Mouse (Mus musculus) olfactory bulb, adult 2 months (tissue): ENCODE data around the gene Ptpn21.

ENCODE experiments used
- CTCF ChIP-seq: fragments of 200-500 bp; IDR thresholded peaks from 2 replicates; pipeline ENCODE4 v1.5.1; 2012; ENCODE audit warnings: low read depth, mild to moderate bottlenecking, low read length, moderate library complexity; ENCODE audit not compliant: insufficient read depth
- POLR2A ChIP-seq: fragments of 200-500 bp; IDR thresholded peaks from 2 replicates; pipeline ENCODE4 v1.6.1; 2012; ENCODE audit warnings: mild to moderate bottlenecking, low read depth, low read length, moderate library complexity; ENCODE audit not compliant: insufficient read depth

DNA sequence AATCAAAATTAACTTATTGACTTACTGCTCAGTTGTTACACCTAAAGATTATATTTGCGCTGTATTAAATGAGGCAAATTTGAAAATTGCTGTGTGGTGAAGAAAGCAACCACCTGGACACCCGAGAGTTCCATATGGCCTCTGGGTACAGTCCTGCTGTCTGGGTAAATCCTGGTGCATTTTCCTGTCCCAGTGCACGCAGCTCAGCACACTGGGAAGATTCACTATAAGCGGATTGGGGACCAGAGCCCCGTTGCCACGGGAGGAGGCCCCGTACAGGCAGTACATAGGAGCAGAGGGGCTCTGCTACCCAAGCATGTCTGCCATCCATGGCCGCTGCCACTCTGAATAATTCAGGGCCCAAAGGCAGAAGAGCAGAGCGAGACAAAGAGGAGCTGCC lies 35.6 kb downstream of the Ptpn21 start:
- TF ChIP-seq POLR2A, result no peak
- TF ChIP-seq CTCF, result no peak
